Mouse (Mus musculus): ENCODE measurements at regions not wholly inside any gene's neighbourhood (a gene's known extent, or its start where the extent isn't known, plus 50 kb on each side); places are given as distances from the start of the nearest gene placed in this dataset.

GRCm38 (mm10) chr6:99901146-99901545 lies 175.0 kb upstream of the Prok2 start:
- DNase-seq (ENCODE audit: low read depth, low spot score), result no peak

- DNase-seq (ENCODE audit: low read depth, low spot score), result no peak
Observed at GRCm38 (mm10) chr6:99899704-99900103, 173.5 kb upstream of the Prok2 start.

DNA sequence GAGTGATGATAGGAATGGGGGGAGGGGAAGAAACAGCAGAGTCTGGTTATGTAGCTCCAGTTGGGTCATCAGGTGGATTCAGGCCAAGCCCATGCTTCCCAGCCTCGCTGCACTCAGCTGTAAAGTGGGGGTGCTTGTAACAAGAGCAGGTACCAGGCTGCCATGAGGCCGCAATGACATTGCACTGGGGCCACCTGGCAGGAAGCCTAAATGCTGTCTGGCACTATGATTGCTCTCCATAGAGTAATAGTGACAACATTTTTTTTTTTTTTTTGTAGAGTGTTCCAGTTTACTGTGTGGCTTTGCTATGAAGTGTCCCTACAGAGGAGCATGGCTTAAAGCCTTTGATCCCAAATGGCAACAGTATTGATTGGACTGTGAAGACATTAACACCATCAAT lies 171.9 kb upstream of the Prok2 start:
- no peak for DNase-seq (ENCODE audit: low read depth, low spot score)

DNA sequence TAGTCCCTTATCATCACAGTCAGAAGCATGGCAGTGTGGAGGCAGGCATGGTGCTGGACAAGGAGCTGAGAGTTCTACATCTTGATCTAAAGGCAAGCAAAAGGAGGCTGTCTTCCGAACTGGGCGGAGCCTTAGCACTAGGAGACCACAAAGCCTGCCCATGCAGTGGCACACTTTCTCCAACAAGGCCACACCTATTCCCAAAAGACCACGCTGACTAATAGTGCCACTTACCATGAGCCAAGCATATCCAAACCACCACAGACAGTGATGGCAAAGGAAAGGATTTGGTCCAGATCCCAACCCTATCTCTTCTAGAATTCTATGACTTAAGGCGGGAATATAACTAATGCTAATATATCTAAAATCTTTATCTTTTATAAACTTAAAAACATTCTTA lies 169.4 kb upstream of the Prok2 start:
- peak; percentile 49 for DNase-seq (ENCODE audit: low read depth, low spot score)

DNA sequence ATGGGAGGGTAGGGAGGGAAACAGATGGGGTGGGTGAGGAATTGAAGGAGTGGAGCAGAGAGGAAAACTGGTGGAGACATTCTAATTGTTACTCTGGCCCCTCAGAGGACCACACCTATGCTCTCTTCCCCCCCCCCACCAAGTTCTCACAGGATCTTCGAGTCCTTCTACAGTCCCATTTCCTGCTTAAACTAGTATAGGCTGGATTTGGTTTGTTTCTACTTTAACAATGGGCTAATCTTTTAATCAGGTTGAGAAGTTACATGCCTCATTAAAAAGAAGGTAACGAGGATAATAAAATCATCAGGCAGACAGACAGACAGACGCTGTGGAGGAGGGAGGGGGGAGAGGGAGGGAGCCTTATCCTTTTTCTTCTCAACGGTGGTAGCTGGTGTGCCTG lies 167.7 kb upstream of the Prok2 start:
- no peak for DNase-seq (ENCODE audit: low read depth, low spot score)

GRCm38 (mm10) chr6:99892204-99892603 lies 166.0 kb upstream of the Prok2 start:
- no peak for DNase-seq (ENCODE audit: low read depth, low spot score)

GRCm38 (mm10) chr6:99891790-99892189 lies 165.6 kb upstream of the Prok2 start:
- no peak for DNase-seq (ENCODE audit: low read depth, low spot score)

- no peak for DNase-seq (ENCODE audit: low read depth, low spot score)
Observed at GRCm38 (mm10) chr6:99890805-99891204, 164.6 kb upstream of the Prok2 start.

- no peak for DNase-seq (ENCODE audit: low read depth, low spot score)
Observed at GRCm38 (mm10) chr6:99889055-99889454, 162.9 kb upstream of the Prok2 start.

GRCm38 (mm10) chr6:99887904-99888303 lies 161.7 kb upstream of the Prok2 start:
- peak; percentile 29 for DNase-seq (ENCODE audit: low read depth, low spot score)

- DNase-seq (ENCODE audit: low read depth, low spot score), result peak; percentile 83
Observed at GRCm38 (mm10) chr6:99884755-99885154, 158.6 kb upstream of the Prok2 start.

GRCm38 (mm10) chr6:99884054-99884453 lies 157.9 kb upstream of the Prok2 start:
- DNase-seq (ENCODE audit: low read depth, low spot score), result peak; percentile 75

- DNase-seq (ENCODE audit: low read depth, low spot score), result no peak
Observed at GRCm38 (mm10) chr6:99881606-99882005, 155.4 kb upstream of the Prok2 start.

DNA sequence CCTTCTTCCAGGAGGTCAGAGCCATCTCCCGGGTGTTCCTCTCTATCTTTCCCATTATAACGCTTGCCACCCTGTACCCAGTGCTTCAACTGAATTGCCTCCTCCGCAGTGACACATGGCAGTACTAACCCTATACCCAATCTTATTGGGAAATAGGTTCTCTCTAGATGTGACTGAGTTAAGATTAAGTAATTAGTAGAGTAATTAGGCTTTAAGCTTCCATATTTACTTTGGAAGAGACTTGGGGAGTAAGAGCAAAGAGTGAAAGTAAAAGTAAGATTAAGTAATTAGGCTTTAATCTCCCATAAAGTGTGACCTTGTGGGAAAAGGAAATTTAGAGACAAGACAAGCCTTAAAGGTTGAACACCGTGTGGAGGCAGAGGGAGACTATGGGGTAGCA lies 148.7 kb upstream of the Prok2 start:
- no peak for DNase-seq (ENCODE audit: low read depth, low spot score)

DNA sequence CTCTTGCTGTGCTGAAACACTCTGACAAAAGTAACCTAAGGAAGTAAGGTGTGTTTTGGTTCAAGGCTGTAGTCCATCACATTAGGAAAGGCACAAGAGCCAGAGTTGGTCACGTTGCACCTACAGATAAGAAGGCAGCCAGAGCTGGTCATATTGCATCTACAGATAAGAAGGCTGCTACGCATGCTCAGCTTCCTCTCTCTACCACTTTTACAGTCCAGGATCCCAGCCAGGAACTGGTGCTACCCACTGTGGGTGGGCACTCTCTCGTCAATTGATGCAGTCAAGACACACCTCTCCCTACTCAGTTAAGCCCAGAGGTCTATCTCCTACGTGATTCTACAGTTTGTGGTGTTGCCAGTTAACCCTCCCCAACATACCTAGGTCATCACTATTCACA lies 147.8 kb upstream of the Prok2 start:
- DNase-seq (ENCODE audit: low read depth, low spot score), result no peak

DNA sequence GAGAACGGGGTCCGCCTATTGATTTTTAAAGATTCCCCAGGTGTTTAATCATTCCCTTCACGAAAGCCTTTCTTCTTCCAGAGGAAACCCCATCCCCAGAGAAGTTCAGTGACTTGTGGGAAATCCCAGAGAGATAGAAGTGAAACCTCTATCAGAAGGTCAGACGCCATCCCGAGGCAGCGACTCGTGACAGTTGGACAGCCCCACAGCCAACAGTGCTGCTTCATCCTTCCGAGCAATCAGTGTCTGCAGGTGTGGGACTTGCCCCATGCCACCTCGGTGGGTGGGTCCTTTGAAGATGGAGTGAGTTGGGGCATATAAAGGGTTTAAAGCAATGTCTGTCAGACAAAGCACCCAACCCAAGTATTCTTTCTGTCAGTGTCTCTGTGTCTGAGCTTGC lies 139.9 kb upstream of the Prok2 start:
- no peak for DNase-seq (ENCODE audit: low read depth, low spot score)

- DNase-seq (ENCODE audit: low read depth, low spot score), result peak; percentile 42
Observed at GRCm38 (mm10) chr6:99864949-99865348, 138.8 kb upstream of the Prok2 start.

DNA sequence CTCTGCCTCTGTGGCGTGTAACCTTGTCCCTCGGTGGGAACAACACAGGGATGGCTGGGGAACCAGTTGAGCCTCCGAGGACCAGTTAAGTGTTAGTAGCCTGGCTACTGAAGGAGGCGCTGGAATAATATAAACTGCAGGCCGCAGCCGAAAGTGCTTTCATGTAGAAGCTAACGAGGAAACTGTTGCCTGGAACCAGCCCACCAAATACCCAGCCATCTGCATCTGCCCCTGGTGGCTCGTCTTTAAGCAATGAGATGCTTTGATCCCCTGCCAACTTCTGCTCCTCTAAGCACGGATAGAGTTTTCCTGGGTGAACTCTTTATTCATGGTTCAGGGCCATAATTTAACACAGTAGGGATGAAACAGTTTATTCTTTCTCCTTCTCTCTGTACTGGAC lies 137.2 kb upstream of the Prok2 start:
- DNase-seq (ENCODE audit: low read depth, low spot score), result no peak

DNA sequence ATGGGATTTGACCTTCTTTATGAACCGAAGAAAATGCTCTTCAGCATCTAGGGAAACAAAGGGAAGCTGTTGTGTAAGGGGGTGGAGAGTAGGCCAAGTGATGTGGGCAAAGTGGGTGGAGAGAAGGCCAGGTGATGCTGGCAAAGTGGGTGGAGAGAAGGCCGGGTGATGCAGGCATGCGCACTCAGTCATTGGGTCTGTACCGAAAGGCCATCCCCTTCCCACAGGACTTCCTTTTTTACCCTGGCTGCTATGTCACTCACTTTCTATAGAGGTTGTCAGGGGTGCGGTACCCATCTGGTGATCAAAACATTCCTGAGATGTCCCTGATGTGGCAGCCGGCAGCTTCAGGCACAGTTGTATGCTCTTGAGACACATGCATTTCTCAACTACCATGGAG lies 131.2 kb upstream of the Prok2 start:
- no peak for DNase-seq (ENCODE audit: low read depth, low spot score)

- peak; percentile 53 for DNase-seq (ENCODE audit: low read depth, low spot score)
Observed at GRCm38 (mm10) chr6:99853716-99854115, 127.5 kb upstream of the Prok2 start.

DNA sequence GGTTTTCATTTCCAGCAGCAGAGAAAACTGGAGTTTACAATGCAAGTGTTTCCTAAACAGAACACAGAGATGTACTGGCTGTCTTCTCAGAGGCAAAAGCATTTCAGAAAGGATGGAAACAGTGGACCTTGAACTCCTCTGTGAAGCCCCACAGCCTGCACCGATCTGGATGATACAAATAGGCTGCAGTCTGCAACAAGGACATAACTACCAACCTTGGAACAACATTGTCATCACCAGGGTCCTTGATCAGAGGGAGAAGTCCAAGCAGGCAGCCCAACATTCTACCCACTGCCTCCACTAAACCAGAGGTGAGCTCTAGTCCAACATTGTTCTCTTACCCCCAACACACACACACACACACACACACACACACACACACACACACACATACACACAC lies 124.5 kb upstream of the Prok2 start:
- DNase-seq (ENCODE audit: low read depth, low spot score), result no peak

DNA sequence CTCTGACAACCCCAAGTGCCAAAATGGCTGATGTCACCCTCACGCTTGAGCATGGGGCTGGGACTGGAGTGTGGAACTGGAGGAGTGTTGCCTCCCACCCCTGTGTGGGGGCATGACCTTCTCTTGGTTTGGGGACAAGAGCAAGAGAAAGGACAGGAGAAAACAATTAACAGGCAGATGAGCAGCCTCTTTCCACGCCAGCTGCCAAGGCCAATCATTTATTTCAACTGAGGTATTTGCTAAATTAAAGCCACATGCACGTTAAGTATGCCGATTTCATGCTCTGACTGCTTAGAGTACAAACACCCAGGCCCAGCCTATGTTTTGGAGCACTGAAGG lies 119.3 kb upstream of the Prok2 start:
- peak; percentile 20 for DNase-seq (ENCODE audit: low read depth, low spot score)

DNA sequence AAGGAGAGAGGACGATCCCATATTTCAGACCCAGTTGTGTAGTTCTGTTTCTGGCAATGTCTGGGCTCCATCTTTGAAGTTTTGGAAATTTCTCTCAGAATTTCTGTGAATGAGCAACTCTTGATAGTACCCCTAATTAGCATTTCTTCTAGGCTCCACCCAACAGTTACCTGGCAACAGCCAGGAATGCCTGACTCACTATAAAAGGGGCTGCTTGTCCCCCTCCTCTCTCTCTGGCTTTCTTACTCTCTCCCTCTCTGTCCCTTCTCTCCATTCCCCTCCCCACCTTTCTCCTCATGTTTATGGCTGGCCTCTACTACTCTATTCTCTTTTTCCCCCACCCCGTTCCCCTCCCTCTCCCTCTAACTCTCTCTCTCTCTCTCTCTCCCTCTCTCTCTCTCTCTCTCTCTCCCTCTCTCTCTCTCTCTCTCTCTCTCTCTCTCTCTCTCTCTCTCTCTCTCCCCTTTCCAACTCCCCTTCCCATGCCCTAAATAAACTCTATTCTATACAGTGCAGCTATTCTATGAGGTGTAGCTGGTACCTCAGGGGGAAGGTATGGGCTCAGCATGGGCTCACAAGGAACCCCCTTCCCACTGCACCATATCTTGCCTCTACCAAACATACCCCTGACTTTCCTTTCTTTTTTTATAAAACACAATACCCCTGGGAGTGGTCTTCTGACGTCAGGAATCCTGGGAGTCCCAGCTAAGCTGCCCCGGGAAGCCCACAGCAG lies 118.7 kb upstream of the Prok2 start:
- DNase-seq (ENCODE audit: low read depth, low spot score), result no peak

- no peak for DNase-seq (ENCODE audit: low read depth, low spot score)
Observed at GRCm38 (mm10) chr6:99843507-99843906, 117.3 kb upstream of the Prok2 start.

Measured in 3T3-L1 (cell line).